Mouse (Mus musculus): ENCODE data around the gene Plac1.
"Not testable (repeated sequence)": the region's sequence is repeated elsewhere in the genome, so short reads cannot be mapped to it uniquely, and the experiment has no call there.

Gene Plac1

GRCm38 (mm10) chrX:53046033-53046432, 193.9 kb downstream of the Plac1 start:
- no peak for DNase-seq (ENCODE audit: low spot score)

GRCm38 (mm10) chrX:53045187-53045903, 194.6 kb downstream of the Plac1 start:
- DNase-seq (ENCODE audit: low spot score) = peak; percentile 20

- DNase-seq (ENCODE audit: low spot score) = no peak
Observed at GRCm38 (mm10) chrX:53041006-53041405, 198.9 kb downstream of the Plac1 start.

GRCm38 (mm10) chrX:53040138-53040537, 199.8 kb downstream of the Plac1 start:
- DNase-seq (ENCODE audit: low spot score) = no peak

GRCm38 (mm10) chrX:53039651-53040050, 200.3 kb downstream of the Plac1 start:
- DNase-seq (ENCODE audit: low spot score) = peak; percentile 23

GRCm38 (mm10) chrX:53038194-53038593, 201.7 kb downstream of the Plac1 start:
- DNase-seq (ENCODE audit: low spot score) = no peak

- DNase-seq (ENCODE audit: low spot score) = no peak
Observed at GRCm38 (mm10) chrX:53029559-53029958, 210.4 kb downstream of the Plac1 start.

GRCm38 (mm10) chrX:53025471-53026223, 214.3 kb downstream of the Plac1 start:
- DNase-seq (ENCODE audit: low spot score) = no peak

GRCm38 (mm10) chrX:53024268-53024667, 215.6 kb downstream of the Plac1 start:
- not testable (repeated sequence) for DNase-seq (ENCODE audit: low spot score)

- DNase-seq (ENCODE audit: low spot score) = no peak
Observed at GRCm38 (mm10) chrX:53023021-53023420, 216.9 kb downstream of the Plac1 start.

Measured in yolk sac, embryonic 10.5 days (tissue).